Mouse (Mus musculus): Measurements from ENCODE around the gene Sfmbt2.

DNA sequence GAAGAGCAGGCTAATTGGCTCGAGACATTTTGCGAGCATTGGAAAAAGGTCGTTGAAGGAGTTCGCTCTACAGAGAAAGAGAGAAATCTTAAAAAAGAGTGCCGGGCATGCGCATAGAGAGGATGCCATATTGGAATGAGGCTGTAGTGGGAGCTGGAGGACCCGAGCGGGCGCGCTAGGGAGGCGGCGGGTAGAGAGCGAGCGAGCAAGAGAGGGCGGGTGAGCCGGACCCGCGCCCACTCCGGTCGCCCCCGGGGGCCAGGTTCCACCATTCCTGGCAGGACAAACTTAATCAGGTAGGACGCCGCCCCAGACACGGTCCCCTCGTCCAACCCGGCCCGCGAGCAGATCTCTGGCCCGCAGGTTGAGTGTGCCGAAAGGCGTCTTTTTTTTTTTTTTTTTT is 2.0 kb downstream of the Sfmbt2 start:
- TF ChIP-seq CTCF (IDR thresholded peaks at IDR 0.05; ENCODE audit: low read depth, low read length), result no peak
- TF ChIP-seq POLR2A (IDR thresholded peaks at IDR 0.05; ENCODE audit: insufficient read depth, low read length), result no peak

Measured in ES-Bruce4 (cell line).